Mouse (Mus musculus) embryo, embryonic 11.5 days (tissue): Measurements from ENCODE around the gene Olfr1309.
"Not testable (repeated sequence)": the region's sequence is repeated elsewhere in the genome, so short reads cannot be mapped to it uniquely, and the experiment has no call there.

Experiments used
- DNase-seq: peaks from one replicate; pipeline ENCODE4 v3.0.0-alpha.2; 2012; ENCODE audit warnings: low read depth, low spot score

The Olfr1309 gene

DNA sequence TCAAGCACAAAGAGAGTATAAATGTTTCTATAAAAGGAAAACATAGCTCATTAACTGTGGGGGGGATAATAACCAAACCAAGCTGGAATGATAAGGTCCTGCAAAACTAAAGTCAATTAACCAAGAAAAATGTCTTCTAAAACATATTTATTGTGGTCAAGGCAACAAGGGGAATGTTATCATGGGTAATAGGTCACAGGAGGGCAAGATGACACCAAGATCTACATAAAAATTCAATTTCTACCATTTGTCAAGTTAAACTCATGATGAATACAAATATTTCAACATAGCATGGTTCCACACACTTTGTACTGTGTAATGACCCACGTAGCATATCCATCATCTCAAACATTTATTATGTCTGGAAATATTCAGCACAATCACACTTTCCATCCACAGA lies at the start of gene Olfr1309:
Gene Olfr1309 (minus strand): TSS at position 101 of the 400 bp plus-strand sequence.
- no peak for DNase-seq

- DNase-seq, result not testable (repeated sequence)
These were observed 36.9 kb upstream of the Olfr1309 start for GRCm38 (mm10) chr2:112026971-112027370.

DNA sequence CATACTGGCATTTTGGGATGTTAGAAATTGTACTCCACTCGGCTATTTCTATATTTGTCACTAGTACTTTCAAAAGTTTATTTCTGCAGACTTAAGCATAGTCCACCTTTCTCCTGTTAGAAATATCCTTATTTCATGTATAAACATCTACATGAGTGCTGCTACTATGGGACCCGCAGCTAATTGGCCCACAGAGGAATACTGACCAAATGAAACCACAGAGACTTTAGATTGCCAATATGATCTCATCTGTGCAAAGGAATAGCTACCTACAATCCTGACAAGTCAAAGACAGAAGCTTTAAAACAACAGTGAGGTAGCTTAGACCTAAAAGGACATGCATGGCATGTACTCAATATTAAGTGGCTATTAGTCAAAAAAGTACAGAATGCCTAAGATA lies 34.2 kb upstream of the Olfr1309 start, which contains the start of gene Olfr1311:
Gene Olfr1311 (minus strand): TSS at position 101 of the 400 bp plus-strand sequence.
- DNase-seq, result no peak

GRCm38 (mm10) chr2:112014900-112015299 lies 24.8 kb upstream of the Olfr1309 start:
- DNase-seq, result no peak

DNA sequence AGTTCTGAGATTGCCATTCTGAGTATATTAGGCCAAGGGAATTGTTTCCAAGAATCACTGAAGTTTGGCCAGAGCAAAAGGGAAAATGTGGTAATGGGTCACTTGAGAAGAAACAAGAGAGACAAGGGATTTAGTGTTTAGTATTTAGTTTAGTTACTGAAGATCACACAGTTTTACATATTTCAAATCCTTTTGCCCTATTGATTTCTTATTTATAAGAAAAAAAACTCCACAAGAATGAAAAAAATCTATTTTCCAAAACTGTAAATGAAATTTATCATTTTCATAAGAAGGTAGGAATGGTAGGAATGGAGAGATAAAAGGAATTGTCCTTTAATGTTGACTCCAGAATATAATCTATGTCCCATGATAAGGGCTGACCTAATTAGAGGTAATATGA lies 22.5 kb upstream of the Olfr1309 start, which contains the start of gene Olfr1310:
Gene Olfr1310 (minus strand): TSS at position 101 of the 400 bp plus-strand sequence.
- DNase-seq, result no peak

DNA sequence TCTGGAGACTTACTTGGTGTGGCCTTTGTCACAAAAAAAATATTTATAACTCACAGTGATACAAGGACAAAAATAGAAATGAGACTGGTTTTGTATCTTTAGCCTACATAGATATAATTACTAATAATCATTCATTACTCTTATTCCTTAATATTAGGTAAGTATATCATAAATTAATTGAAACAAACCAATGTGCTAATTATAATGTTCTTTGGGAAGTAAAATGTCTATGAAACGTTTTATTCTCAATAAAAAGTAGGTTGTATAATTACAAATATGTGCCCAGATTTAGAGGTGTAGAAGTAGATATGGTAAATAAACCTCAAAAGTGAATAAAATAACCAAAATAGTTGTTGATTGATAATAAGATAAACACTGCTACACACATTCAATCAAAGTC lies 25.2 kb downstream of the Olfr1309 start, which contains the start of gene Olfr1308:
Gene Olfr1308 (minus strand): TSS at position 101 of the 400 bp plus-strand sequence.
- DNase-seq, result no peak

- no peak for DNase-seq
These were observed 40.7 kb downstream of the Olfr1309 start, which contains the start of gene Olfr1307 for GRCm38 (mm10) chr2:111949340-111949739. Gene Olfr1307, minus strand, starts transcription at chr2:111949440.
